Mouse (Mus musculus) thymus, postnatal 0 days (tissue): ENCODE measurements around the gene Serhl. TPM values are rescaled to one million over a fixed set of nuclear protein-coding genes. Genes with fewer than 3 reads are reported as not detected.

Experiments used
- DNase-seq: peaks from one replicate; pipeline ENCODE4 v3.0.0-alpha.2; 2015; ENCODE audit warnings: low spot score
- polyA plus RNA-seq: library from polyadenylated mRNA; unstranded; fragments of >200 nt; fragmentation: Nextera tagmentation; extraction: Ambion mirVana; gene quantifications from 2 replicates; pipeline ENCODE4 v1.2.1, GENCODE M21; 2015

Serhl gene
- polyA plus RNA-seq, 1 experiment from 2014 or later: 83.2 TPM

DNA sequence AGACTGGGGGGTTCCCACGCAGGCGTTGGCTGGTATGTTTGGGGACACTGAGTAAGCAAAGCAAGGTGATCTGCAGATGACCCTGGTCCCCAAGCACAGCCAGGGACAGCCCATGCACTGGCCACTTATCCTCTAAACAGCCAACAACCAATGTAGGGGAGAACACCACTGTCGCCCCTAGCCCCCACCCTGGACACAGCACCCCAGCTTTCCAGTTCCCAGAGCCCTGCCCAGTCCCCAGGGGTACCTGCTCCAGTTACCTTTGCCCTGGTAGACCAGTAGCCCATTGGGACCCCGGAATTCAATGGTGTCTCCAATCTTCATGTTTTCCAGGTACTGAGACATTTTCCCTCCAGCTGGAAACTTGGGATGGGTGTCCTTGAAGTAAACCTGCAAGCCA is 71.3 kb downstream of the Serhl start:
- no peak for DNase-seq

DNA sequence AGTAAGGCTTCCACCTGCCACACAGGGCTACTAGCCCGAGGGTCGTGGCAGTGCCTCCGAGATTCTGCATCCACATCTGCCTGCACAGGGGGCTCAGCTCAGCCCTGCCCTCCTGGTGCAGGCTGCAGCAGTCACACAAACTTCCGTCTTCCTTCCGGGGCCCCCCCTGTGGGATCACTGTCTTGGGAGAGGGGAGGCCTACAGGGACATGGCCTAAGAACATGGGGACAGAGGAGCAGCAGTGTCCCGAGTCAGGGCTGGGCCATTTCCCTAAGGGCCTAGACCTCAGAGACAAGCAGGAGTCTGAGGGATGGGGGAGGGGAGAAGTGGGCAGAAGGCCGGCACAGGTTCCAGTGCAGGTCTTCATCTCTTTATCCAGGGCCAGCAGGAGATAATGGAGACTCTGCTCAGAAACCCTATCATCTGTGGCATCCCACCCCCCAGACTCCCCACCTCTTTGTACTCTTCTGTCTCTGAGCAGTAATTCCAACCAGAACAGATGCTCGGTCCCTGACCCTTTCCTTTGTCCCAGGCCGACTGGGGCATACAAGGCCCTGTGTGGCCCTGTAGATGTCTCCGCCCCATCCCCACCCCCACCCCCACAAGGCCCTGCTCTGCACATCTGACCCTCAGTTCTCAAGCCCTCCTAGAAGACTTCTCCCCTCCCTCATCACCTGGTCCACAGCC is 71.9 kb downstream of the Serhl start:
- no peak for DNase-seq

DNA sequence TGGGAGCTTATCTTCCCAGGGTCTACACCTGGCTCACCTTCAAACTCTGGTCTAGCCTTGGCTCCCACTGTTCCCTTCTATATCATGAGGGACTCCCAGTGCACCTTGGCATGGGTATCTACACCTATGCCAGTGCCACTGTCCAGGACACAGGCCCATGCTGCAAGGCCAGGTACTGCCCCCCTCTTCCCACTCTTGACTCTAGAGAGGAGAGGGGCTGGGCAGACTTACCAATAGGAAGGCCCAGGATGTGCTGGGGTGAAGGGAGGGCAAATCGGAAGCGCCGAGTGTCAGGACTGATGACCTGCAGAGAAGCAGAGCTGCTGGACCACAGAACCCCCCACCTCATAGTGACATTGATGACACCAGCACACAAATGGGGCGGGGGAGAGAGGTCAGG is 72.7 kb downstream of the Serhl start:
- no peak for DNase-seq

DNA sequence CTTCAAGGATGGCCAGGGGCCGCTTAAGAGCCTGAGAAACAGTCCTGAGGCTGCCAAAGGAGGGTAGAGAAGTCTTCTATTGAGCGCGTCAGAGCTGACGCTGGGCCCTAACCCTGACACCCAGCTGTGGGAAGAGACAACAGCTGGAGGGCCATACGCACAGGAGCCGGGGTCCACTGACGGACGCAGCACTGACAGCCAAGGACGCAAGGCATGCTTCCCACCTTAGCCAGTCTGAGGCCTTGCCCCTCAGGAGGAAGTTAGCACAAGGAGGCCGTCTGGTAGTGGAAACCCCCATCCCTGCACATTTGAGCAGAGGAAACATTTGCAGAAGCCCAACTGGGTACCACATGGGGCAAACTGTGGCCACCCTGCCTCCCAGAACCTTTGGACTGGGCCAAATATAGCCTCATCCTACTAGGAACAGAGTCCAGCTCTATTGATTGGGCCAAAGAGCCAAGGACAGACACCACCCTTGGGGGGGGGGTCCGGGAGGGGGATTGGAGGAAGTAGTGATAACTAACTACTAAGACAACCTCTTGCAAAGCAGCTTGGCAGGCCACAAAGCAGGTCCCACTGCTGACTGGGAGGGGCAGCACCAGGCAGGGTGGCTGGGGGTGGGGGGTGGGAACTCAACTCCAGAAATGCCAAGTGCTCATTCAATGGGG is 73.6 kb downstream of the Serhl start:
- no peak for DNase-seq

DNA sequence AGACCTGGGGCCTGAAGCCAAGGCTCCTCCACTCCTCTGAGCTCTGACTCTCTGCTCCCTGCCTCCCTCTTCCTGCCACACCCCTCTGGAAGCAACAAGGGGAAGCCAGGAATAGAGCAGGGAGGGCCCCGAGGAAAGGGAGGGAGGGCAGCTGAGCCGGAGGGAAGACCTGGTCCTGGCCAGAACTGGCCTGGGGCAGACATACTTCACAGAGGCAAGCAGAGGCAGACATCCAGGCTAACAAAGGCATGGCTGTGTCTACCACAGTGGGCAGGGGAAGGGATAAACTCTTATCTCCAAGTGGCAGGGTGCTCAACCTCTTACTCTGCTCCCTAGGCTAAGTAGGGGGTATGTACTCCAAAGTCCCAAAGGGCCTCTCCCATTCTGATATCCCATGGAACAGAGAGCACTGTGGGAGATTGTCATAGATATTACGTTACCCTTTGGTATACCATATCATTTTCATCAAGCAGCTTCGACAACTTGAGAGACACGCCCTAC is 75.7 kb downstream of the Serhl start:
- no peak for DNase-seq

DNA sequence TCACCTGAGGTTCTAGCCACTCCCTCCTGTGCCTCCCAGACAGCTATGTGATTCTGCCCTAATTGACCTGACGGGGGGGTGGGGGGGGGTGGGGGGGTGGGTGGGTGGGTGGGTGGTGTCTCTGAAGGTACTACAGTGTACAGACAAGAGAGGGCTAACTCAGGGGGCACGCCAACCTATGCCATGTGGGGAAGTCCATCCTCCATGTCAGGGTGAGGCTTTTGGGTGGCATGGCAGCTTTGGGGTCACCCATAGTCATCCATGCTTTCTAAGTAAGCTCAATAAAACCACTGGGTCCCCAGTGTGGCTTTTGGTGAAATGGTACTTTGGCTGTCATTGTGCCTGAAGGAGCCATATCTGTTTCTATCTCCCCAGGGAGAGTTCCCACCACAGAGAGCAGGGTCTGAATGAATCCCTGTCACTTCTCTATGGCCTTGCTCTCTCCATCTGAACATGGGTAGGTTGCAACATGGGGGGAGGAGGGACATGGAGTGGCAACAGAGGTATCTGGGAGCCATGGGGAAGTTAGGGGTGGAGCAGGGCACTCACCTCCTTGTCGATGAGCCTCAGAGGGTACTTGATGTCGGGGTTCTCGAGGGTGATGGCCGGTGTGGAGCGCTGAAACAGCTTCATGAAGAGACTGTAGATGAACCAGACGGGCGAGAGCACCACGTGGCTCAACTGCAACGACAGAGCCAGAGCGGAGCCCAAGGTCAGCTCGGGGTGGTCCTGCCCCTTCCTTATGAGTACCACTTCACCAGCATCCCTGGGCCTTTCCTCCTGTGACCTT is 76.4 kb downstream of the Serhl start:
- no peak for DNase-seq

Other genes with a start within 250 kb of the Serhl start
- gene Tcf20, start 101.6 kb upstream of the Serhl start, polyA plus RNA-seq: 9.9 and 13.1 TPM in 2 replicates
- 3.2 and 3.6 TPM in 2 replicates for gene Nfam1, start 56.2 kb upstream of the Serhl start, polyA plus RNA-seq
- gene Rrp7a, start 33.3 kb downstream of the Serhl start, polyA plus RNA-seq: 66.2 and 66.9 TPM in 2 replicates
- 131 and 134 TPM in 2 replicates for gene Poldip3, start 59.9 kb downstream of the Serhl start, polyA plus RNA-seq
- 33.9 and 38.1 TPM in 2 replicates for gene Cyb5r3, start 83.1 kb downstream of the Serhl start, polyA plus RNA-seq
- gene A4galt, start 162.3 kb downstream of the Serhl start, polyA plus RNA-seq: 2.2 and 2.4 TPM in 2 replicates